Mouse (Mus musculus): ENCODE measurements around the gene Sec1. TPM values are rescaled to one million over a fixed set of nuclear protein-coding genes. Genes with fewer than 3 reads are reported as not detected.

Sec1 gene
- polyA plus RNA-seq, 1 experiment from 2014 or later = 0.41 TPM

DNA sequence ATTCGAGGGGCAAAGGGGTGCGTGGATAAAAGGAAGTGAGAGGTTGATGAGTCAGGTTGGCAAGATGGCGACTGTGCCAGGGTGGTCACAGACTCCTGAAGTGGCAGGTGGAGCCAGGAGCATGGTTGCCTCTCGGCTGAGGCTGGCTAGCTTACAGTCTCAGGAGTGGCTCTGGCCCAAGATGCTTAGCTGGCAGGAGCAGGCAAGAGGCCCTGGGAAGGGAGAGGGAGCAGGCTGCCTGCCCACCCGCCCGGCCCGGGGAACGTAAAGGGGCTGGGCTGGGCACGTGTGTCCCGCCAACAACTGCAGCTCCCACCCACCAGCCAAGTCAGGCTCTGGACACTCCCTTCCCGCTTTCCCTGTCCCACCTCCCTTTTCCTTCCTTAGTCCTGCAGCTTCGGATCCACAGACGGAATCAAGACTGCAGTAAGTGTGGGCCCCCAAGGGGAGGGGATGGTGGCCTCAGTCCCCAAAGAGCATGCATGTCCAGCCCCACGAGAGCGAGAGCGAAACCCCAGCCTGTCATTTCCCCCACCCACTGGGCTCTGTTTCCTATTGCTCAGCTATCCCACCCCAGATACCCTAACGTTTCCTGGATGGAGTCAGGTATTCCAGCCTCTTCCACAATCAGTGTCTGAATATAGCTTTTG lies 52.7 kb downstream of the Sec1 start:
- H3K4me1 ChIP-seq (ENCODE audit: control insufficient read depth in 2 of 2, insufficient read depth in 2 of 2, low read length in 2 of 2) = peaks cover 44 to 53% of the 10 kb centered on the region in 2 experiments
- WGBS = 35% methylated on average over 17 of the region's 17 CpGs
- no peaks in the 10 kb centered on the region for H3K9me3 ChIP-seq (ENCODE audit: control insufficient read depth, low read length)
- peaks cover 19% of the 10 kb centered on the region for H3K36me3 ChIP-seq (ENCODE audit: control insufficient read depth, insufficient read depth, low read length)
- peak overlapping the region; percentile 80 for H3K4me2 ChIP-seq (ENCODE audit: low read length)
- H3K27me3 ChIP-seq (ENCODE audit: control insufficient read depth, insufficient read depth, low read length) = no peaks in the 10 kb centered on the region
- peak overlapping the region in 1 of 2 experiments; percentile 61; a peak in 3 of 4 replicates for H3K27ac ChIP-seq (replicated peaks in 1 of 2; ENCODE audit: control insufficient read depth in 1 of 2, insufficient read depth in 1 of 2, low read depth in 2 of 2, low read length in 2 of 2)
- peak overlapping the region; percentile 56 for H3K9ac ChIP-seq (ENCODE audit: low read length)
- no peak overlapping the region; a peak in 1 of 4 replicates for H3K4me3 ChIP-seq (ENCODE audit: control insufficient read depth in 1 of 2, insufficient read depth in 1 of 2, low read depth in 1 of 2, low read length in 2 of 2)
- ATAC-seq (ENCODE audit: insufficient number of reproducible peaks, insufficient read depth, low FRiP score, low read depth) = 0 out of 2 replicates have a peak, but pooled peaks have one; percentile 14

DNA sequence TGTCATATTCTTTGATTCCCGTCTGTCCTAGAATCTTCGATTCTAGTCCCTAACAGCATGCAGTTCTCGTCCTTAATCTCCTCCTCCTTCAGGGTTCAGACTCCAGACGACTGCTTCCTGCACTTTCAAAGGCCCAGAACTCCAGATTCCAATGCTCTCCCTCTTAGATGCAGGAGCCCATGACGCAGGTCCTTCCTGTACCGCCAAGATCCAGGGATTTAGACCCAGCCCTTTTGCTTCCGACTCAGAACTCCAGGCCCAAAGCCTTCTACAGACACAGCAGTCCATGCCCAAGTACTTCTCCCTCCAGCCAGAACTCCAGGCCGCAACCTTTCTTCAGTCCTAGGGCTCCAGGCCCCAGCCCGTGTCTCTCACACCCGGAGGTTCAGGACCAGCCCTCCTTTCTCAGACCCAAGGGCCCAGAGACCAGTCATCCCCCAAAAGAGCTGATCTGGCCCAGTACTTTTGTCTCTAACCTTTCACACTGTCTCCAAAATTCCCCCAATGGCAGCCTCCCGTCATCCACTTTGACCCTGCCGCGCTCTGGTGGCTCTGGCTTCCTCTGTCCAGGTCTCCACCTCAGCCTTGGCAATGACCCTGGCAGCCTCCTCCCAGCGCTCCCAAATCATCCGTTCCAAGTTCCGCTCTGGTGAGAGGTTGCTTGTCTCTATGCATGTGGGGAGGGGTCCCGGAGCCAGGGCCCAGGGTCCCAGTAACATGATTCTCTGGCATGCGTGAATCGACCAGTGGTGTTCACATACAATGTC lies 53.8 kb downstream of the Sec1 start:
- 78% methylated on average over 19 of the region's 19 CpGs for WGBS
- no peak overlapping the region for H3K4me2 ChIP-seq (ENCODE audit: low read length)
- H3K9ac ChIP-seq (ENCODE audit: low read length) = no peak overlapping the region
- H3K4me1 ChIP-seq (ENCODE audit: control insufficient read depth in 2 of 2, insufficient read depth in 2 of 2, low read length in 2 of 2) = peaks cover 50 to 59% of the 10 kb centered on the region in 2 experiments
- H3K27ac ChIP-seq (replicated peaks in 1 of 2; ENCODE audit: control insufficient read depth in 1 of 2, insufficient read depth in 1 of 2, low read depth in 2 of 2, low read length in 2 of 2) = peak overlapping the region in 1 of 2 experiments; percentile 61; a peak in 2 of 4 replicates
- H3K27me3 ChIP-seq (ENCODE audit: control insufficient read depth, insufficient read depth, low read length) = no peaks in the 10 kb centered on the region
- no peaks in the 10 kb centered on the region for H3K9me3 ChIP-seq (ENCODE audit: control insufficient read depth, low read length)
- H3K4me3 ChIP-seq (ENCODE audit: control insufficient read depth in 1 of 2, insufficient read depth in 1 of 2, low read depth in 1 of 2, low read length in 2 of 2) = no peak overlapping the region
- no peak for ATAC-seq (ENCODE audit: insufficient number of reproducible peaks, insufficient read depth, low FRiP score, low read depth)
- H3K36me3 ChIP-seq (ENCODE audit: control insufficient read depth, insufficient read depth, low read length) = peaks cover 24% of the 10 kb centered on the region

DNA sequence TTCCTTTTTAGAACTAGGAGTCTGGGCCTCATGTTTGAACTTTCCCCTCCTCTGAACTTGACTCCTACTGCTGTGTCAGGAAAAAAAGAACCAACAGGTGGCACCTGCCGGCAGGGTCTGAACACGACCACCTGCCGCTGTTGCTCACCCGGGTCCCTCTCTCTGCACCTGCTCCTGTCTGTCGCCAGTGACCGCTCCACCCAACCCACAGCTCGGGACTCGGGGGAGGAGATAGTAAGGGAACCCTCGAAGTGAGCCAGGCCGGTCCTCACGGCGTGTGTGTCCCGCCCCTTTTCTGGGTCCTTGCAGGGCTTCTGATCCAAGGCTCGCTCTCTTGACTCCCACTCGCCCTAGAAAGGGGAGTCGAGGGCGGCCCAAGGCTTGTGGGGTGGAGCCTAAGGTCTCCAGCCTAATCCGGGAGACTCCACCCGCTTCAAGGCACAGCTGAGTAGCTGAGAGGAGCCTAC lies 54.6 kb downstream of the Sec1 start, which contains the start of gene Mamstr:
Gene Mamstr (plus strand): TSS at position 417 of the 467 bp plus-strand sequence.
- Histone ChIP-seq H3K4me1 (ENCODE audit: control insufficient read depth in 2 of 2, insufficient read depth in 2 of 2, low read length in 2 of 2) (peaks cover 53 to 61% of the 10 kb centered on the region in 2 experiments), H3K36me3 (ENCODE audit: control insufficient read depth, insufficient read depth, low read length) (peaks cover 24% of the 10 kb centered on the region), H3K27me3 (ENCODE audit: control insufficient read depth, insufficient read depth, low read length) (no peaks in the 10 kb centered on the region), H3K9me3 (ENCODE audit: control insufficient read depth, low read length) (no peaks in the 10 kb centered on the region), H3K4me3 (ENCODE audit: control insufficient read depth in 1 of 2, insufficient read depth in 1 of 2, low read depth in 1 of 2, low read length in 2 of 2) (no peak within 1 kb of the TSS), H3K27ac (replicated peaks in 1 of 2; ENCODE audit: control insufficient read depth in 1 of 2, insufficient read depth in 1 of 2, low read depth in 2 of 2, low read length in 2 of 2) (peak within 1 kb of the TSS in 1 of 2 experiments; percentile 61; a peak in 2 of 4 replicates), H3K4me2 (ENCODE audit: low read length) (no peak within 1 kb of the TSS), H3K9ac (ENCODE audit: low read length) (0 out of 2 replicates have a peak within 1 kb of the TSS, but pooled peaks have one; percentile 16)
- ATAC-seq (ENCODE audit: insufficient number of reproducible peaks, insufficient read depth, low FRiP score, low read depth) = no peak
- WGBS = 38% methylated on average over 19 of the region's 19 CpGs

DNA sequence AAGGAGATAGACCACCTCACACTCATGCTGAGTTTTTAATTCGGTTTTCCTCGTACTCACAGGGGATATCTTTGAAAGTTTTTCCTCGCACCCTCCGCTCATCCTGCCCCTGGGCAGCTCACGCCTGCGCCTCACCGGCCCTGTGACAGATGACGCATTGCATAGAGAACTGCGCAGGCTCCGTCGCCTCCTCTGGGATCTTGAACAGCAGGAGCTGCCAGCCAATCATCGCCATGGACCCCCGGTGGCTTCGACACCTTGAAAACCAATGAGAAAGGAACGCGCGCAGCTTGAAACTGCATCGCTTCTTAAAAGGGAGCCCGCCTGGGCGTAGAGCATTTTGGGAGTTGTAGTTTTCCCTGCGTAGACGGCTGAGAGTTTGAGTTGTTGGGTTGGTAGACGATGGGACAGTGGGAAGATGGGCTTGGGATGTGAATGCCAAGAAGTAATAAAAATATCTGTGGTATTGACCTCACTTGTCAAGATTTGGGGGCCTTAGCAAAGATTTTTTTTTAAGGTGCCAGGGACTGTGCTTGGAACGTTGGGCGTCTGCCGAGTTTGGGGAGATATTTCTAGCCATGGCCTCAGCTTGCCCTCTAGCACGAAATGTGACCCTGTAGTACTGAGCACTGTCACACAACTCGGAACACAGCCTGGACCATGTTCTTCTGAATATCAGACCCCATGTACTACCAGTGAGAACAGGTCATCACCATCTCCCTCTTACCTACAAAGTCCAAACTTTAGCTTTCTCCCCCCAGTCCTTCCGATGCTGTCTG lies 55.4 kb downstream of the Sec1 start:
- Histone ChIP-seq H3K4me2 (ENCODE audit: low read length) (peak overlapping the region; percentile 51), H3K9ac (ENCODE audit: low read length) (peak overlapping the region; percentile 39; the same call in 1 of the 2 replicates), H3K27me3 (ENCODE audit: control insufficient read depth, insufficient read depth, low read length) (no peaks in the 10 kb centered on the region), H3K4me3 (ENCODE audit: control insufficient read depth in 1 of 2, insufficient read depth in 1 of 2, low read depth in 1 of 2, low read length in 2 of 2) (peak overlapping the region; percentile 15 to 22; a peak in 2 of 4 replicates), H3K9me3 (ENCODE audit: control insufficient read depth, low read length) (no peaks in the 10 kb centered on the region), H3K27ac (replicated peaks in 1 of 2; ENCODE audit: control insufficient read depth in 1 of 2, insufficient read depth in 1 of 2, low read depth in 2 of 2, low read length in 2 of 2) (no peak overlapping the region; a peak in 1 of 4 replicates), H3K4me1 (ENCODE audit: control insufficient read depth in 2 of 2, insufficient read depth in 2 of 2, low read length in 2 of 2) (peaks cover 50 to 55% of the 10 kb centered on the region in 2 experiments), H3K36me3 (ENCODE audit: control insufficient read depth, insufficient read depth, low read length) (peaks cover 24% of the 10 kb centered on the region)
- 25% methylated on average over 29 of the region's 29 CpGs for WGBS
- peak; percentile 71 for ATAC-seq (ENCODE audit: insufficient number of reproducible peaks, insufficient read depth, low FRiP score, low read depth)

DNA sequence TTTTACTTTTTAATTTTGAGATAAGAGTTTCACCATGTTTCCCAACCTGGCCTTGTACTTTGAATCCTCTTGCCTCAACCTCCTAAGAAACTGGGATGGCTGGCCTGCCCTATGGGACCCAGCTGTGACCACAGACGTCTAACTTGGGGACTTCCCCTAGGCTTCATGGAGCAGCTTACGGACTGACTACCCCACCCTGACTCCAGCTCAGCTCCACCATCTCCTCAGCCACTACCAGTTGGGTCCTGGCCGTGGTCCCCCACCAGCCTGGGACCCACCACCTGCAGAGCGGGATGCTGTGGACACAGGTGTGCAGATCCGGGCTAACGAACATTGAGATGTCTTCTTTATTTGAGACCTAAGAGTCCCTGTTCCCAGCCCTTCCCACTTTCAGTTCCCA lies 56.5 kb downstream of the Sec1 start:
- peaks cover 48 to 53% of the 10 kb centered on the region in 2 experiments for H3K4me1 ChIP-seq (ENCODE audit: control insufficient read depth in 2 of 2, insufficient read depth in 2 of 2, low read length in 2 of 2)
- WGBS = 93% methylated on average over 6 of the region's 6 CpGs
- ATAC-seq (ENCODE audit: insufficient number of reproducible peaks, insufficient read depth, low FRiP score, low read depth) = no peak

DNA sequence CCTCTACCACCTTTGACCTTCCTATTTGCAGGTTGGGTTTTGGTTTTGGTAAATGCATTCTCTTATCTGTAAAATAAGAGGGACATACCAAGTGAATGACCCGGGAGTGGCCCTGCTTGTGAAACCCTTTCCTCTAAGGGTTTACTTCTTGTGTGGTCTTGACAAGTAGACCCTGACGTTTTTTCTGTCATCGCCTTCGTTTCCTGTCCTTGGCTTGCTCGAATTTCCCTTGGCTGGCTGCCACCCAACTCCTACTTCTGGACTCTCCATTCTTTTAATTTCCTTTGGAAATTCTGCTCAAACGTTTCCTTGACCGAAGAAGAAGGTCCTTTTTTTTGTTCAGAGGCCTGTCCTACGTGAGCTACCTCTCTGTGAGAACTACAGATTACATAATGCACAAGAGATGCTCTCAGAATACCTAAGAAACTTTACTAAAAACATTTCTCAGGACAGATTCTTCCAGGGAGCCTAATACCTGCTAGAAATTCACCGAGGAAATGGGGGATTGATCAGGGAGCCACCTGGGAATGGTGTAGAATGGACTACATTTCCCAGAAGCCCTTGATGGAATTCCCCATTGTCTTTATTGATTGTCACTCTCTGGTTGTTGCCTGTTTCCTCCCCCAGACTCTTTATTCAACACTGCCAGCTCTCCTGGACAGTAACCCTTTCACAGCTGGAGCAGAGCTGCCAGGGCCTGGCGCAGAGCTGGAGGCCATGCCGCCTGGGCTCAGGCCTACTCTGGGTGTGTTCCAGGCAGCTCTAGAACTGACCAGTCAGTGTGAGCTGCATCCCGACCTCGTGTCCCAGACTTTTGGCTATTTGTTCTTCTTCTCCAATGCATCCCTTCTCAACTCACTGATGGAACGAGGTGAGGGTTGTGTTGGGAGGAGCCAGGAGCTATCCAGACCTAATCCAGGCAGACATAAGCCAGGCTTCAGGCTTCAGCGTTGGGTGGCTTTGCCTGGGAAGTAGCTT lies 58.2 kb downstream of the Sec1 start:
- Histone ChIP-seq H3K27ac (replicated peaks in 1 of 2; ENCODE audit: control insufficient read depth in 1 of 2, insufficient read depth in 1 of 2, low read depth in 2 of 2, low read length in 2 of 2) (peak overlapping the region; percentile 71 to 77), H3K9me3 (ENCODE audit: control insufficient read depth, low read length) (no peaks in the 10 kb centered on the region), H3K4me2 (ENCODE audit: low read length) (no peak overlapping the region), H3K4me3 (ENCODE audit: control insufficient read depth in 1 of 2, insufficient read depth in 1 of 2, low read depth in 1 of 2, low read length in 2 of 2) (no peak overlapping the region), H3K27me3 (ENCODE audit: control insufficient read depth, insufficient read depth, low read length) (no peaks in the 10 kb centered on the region), H3K4me1 (ENCODE audit: control insufficient read depth in 2 of 2, insufficient read depth in 2 of 2, low read length in 2 of 2) (peaks cover 34 to 43% of the 10 kb centered on the region in 2 experiments), H3K9ac (ENCODE audit: low read length) (no peak overlapping the region), H3K36me3 (ENCODE audit: control insufficient read depth, insufficient read depth, low read length) (peaks cover 24% of the 10 kb centered on the region)
- WGBS = 59% methylated on average over 15 of the region's 15 CpGs
- ATAC-seq (ENCODE audit: insufficient number of reproducible peaks, insufficient read depth, low FRiP score, low read depth) = no peak; the same call in 1 of the 2 replicates

More for the DNA sequence above, 56.5 kb downstream of the Sec1 start:
- Histone ChIP-seq H3K9me3 (ENCODE audit: control insufficient read depth, low read length) (no peaks in the 10 kb centered on the region), H3K4me2 (ENCODE audit: low read length) (no peak overlapping the region), H3K36me3 (ENCODE audit: control insufficient read depth, insufficient read depth, low read length) (peaks cover 24% of the 10 kb centered on the region), H3K27me3 (ENCODE audit: control insufficient read depth, insufficient read depth, low read length) (no peaks in the 10 kb centered on the region), H3K4me3 (ENCODE audit: control insufficient read depth in 1 of 2, insufficient read depth in 1 of 2, low read depth in 1 of 2, low read length in 2 of 2) (no peak overlapping the region), H3K9ac (ENCODE audit: low read length) (no peak overlapping the region), H3K27ac (replicated peaks in 1 of 2; ENCODE audit: control insufficient read depth in 1 of 2, insufficient read depth in 1 of 2, low read depth in 2 of 2, low read length in 2 of 2) (no peak overlapping the region)

Measured in heart, embryonic 14.5 days (tissue).